Mouse (Mus musculus): Measurements from ENCODE around the gene Gmppb.
A peak's percentile ranks its signal among the peaks of the same experiment; 100 is the strongest.

Gmppb gene

DNA sequence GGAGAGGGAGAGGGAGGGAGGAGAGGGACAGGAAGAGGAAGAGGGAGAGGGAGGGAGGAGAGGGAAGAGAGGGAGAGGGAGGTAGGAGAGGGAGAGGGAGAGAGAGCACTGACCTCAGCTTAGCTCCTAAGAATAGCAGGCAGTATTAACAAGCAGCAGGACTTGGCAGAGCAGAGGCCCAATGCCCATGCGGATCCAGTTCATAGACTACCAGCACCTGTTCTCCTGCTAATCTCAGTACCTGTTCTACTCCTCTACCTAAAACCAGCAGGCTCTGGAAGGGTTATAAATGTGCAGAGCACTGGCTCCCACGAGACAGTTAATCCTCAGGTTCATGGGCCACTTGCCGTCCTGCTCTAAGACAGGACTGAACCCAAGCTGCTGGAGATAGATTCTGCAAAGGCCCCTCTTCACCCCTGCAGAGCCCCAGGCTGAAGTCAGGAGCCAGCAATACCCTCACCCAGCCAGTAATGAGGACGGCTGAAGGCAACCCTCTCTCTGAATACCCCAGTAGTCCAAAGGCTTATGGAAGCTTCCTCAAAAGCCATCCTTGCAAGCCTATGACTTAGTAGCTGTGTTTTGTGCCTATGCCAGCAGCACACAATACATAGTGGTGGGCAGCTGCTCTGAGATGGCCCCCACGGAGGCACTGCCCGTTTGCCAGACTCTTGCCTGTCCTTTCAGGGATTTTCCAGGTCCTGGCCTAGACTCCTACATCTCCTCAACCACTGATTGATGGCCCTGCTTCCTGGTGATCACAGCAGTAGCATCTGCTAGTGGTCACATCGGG is 24.3 kb downstream of the Gmppb start:
- DNase-seq (ENCODE audit: low read depth, low spot score), result no peak

GRCm38 (mm10) chr9:108080168-108080567 is 31.1 kb downstream of the Gmppb start, which contains the start of gene Mst1:
Mst1 (plus strand) TSS chr9:108080436.
- no peak for DNase-seq (ENCODE audit: low read depth, low spot score)

GRCm38 (mm10) chr9:108082549-108082948 is 33.5 kb downstream of the Gmppb start:
- DNase-seq (ENCODE audit: low read depth, low spot score), result no peak

DNA sequence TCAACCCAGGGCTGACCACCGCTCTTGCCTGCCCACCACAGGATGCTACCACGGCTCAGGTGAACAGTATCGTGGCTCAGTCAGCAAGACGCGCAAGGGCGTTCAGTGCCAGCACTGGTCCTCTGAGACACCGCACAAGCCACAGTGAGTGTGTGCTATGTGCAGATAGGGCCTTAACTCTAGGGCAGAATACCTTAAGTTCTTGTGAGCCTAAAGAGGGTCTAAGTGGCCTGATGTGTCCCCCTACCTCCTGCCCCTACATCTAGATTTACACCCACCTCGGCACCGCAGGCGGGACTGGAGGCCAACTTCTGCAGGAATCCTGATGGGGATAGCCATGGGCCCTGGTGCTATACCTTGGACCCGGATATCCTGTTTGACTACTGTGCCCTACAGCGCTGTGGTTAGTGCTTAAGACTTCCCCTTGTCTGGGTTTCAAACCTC is 34.0 kb downstream of the Gmppb start, which contains the start of gene Rnf123:
Gene Rnf123, minus strand, starts transcription at position 359 of the 444 bp plus-strand sequence.
- no peak for DNase-seq (ENCODE audit: low read depth, low spot score)

DNA sequence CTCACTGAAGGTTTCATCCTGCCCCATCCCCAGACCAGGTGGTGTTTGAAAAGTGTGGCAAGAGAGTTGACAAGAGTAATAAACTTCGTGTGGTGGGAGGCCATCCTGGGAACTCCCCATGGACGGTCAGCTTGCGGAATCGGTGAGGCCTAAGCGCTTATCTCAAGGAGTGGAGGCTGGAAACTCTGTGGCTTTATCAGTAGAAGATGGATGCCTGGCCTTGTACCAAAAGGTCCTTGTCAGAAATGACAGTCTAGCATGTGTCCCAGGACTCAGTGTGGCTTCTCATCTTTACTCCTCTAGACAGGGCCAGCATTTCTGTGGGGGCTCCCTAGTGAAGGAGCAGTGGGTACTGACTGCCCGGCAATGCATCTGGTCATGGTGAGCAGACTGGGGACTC is 34.5 kb downstream of the Gmppb start:
- DNase-seq (ENCODE audit: low read depth, low spot score), result no peak

- DNase-seq (ENCODE audit: low read depth, low spot score), result no peak
Observed at GRCm38 (mm10) chr9:108085261-108085660, 36.2 kb downstream of the Gmppb start.

DNA sequence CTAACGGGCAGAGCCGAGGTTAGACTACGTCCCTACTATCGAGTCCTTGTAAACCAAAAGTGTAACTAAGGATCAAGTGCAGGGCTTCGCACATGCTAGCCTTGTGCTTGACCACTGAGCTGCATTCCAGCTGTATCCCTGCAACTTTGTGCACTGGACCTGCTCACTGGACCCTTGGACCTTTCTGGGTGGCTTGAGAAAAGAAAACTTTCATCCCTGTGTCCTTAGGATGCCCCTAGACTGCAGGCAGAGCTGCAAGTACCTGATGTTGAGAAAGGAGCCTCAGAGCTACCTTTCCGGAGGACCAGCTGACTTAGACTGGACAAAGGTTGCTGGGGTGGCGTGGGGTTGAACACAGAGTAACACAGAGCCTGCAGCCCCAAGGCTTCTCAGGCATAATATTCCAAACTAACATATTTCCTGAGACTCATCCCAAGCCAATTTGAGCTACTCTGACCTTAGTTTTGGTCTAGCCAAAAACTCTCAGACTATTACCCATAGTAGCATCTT is 41.6 kb downstream of the Gmppb start:
- DNase-seq (ENCODE audit: low read depth, low spot score), result no peak

GRCm38 (mm10) chr9:108093586-108093985 is 44.5 kb downstream of the Gmppb start:
- DNase-seq (ENCODE audit: low read depth, low spot score), result no peak

DNA sequence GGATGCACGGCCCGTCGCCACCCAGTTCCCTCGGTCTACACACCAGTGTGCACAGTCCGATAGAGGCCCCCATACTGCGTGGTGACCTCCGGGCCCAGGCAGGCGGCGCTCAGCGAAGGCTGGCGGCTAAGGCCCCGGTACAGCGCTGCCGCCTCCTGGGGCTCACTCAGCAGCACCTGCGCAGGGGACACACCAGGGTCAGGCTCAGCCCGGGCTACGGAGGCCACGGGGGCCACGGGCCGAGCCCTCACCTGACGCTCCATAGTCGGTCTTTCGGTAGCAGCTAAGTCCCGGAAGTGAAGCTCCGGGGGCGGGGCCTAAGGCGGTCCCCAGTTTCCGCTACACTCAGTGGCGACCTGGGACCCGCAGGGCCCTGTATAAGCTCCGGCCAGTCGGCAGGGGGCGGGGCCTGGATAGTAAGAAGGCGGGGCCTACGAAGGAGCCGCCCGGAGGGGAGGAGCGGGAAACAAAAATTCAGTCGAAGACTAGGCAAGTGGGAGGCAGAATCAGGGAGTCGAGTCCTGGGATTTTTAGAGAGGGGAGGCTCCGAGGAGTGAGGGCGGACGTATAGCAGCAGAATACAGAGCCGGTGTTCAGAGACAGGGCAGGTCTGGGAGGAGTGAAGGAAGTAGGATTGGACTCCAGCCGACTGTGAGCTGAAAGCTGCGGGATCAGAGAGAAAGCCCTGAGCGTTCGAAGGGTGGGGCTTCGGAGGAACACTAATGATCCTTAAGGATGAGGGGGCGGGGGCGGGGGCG is 45.3 kb downstream of the Gmppb start, which contains the start of gene Apeh:
Gene Apeh, minus strand, starts transcription at position 423 of the 758 bp plus-strand sequence.
- DNase-seq (ENCODE audit: low read depth, low spot score), result peak; percentile 71

DNA sequence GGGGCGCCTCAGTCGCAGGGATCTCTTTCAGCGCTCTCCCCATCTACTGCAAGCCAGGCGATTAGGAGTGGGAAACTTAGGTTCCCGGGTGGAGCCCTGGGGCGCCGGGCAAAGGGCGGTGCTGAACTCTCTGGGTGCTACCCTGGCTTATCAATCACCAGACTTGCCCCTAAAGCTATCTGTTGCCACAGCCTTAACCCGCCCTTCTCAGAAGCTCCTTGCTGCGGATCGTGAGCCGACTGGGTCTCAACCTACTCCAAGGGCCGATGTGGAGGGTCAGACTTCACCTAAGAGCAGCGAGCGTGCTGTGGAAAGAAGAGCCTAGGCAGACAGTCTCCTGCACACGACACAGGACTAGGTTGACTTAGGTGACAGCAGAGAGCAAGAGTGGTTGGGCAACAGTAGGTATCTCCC is 46.0 kb downstream of the Gmppb start:
- DNase-seq (ENCODE audit: low read depth, low spot score), result no peak

DNA sequence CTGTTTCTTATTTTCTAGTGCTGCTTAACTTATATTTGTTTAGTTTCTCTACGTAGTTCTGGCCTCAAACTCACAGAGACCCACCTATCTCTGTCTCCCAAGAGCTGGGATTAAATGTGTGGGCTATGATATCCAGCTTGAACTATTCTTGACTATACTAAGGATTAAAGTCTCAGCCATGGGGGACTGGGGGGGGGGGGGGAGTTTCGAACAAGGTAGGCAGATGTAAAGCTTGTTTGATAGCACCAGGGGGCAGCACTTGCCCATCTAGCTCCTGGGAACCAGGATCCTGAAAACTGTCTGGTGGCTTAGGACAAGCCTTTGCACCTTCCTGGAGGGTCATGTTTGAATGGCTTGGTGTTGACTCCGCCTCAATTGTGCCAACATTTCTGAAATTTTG is 46.5 kb downstream of the Gmppb start:
- DNase-seq (ENCODE audit: low read depth, low spot score), result peak; percentile 55

GRCm38 (mm10) chr9:108095949-108096712 is 47.1 kb downstream of the Gmppb start:
- no peak for DNase-seq (ENCODE audit: low read depth, low spot score)

GRCm38 (mm10) chr9:108099619-108100018 is 50.6 kb downstream of the Gmppb start:
- no peak for DNase-seq (ENCODE audit: low read depth, low spot score)

All from telencephalon, adult 2 months (tissue).